Mouse (Mus musculus) limb, embryonic 14.5 days (tissue): ENCODE measurements around the gene 1700109H08Rik. TPM values are rescaled to one million over a fixed set of nuclear protein-coding genes. Genes with fewer than 3 reads are reported as not detected.
"Not testable (repeated sequence)": the region's sequence is repeated elsewhere in the genome, so short reads cannot be mapped to it uniquely, and the experiment has no call there.

Experiments used
- ATAC-seq: fragments of 200-750 bp; cut with Nextera tagmentation; 2 replicates; pipeline ENCODE4 v1.8.0; 2017; ENCODE audit warnings: low read depth, moderate number of reproducible peaks, moderate TSS enrichment; ENCODE audit not compliant: low FRiP score
- DNase-seq: peaks from one replicate; pipeline ENCODE4 v3.0.0-alpha.2; 2015; ENCODE audit warnings: low spot score
- H3K27ac ChIP-seq: fragments of 300-500 bp; sonication (generic); replicated peaks from 2 replicates; pipeline ENCODE4 v1.5.1; 2014; ENCODE audit warnings: low read depth, mild to moderate bottlenecking, low read length, moderate library complexity, mixed read lengths
- H3K27me3 ChIP-seq: fragments of 300-500 bp; sonication (generic); 2 replicates; pipeline ENCODE4 v1.6.1; 2014; ENCODE audit warnings: low read length, mixed read lengths; ENCODE audit not compliant: control insufficient read depth, insufficient read depth
- H3K36me3 ChIP-seq: fragments of 300-500 bp; sonication (generic); 2 replicates; pipeline ENCODE4 v1.6.1; 2014; ENCODE audit warnings: mild to moderate bottlenecking, low read length, moderate library complexity, mixed read lengths; ENCODE audit not compliant: control insufficient read depth, insufficient read depth
- H3K4me1 ChIP-seq: fragments of 300-500 bp; sonication (generic); 2 replicates; pipeline ENCODE4 v1.6.1; 2014; ENCODE audit warnings: antibody characterized with exemption, low read length, mixed read lengths; ENCODE audit not compliant: control insufficient read depth, insufficient read depth
- H3K4me2 ChIP-seq: fragments of 300-500 bp; sonication (generic); replicated peaks from 2 replicates; pipeline ENCODE4 v1.6.1; 2014; ENCODE audit warnings: low read depth, mild to moderate bottlenecking, low read length, moderate library complexity; ENCODE audit not compliant: severe bottlenecking
- H3K4me3 ChIP-seq: fragments of 300-500 bp; sonication (generic); replicated peaks from 2 replicates; pipeline ENCODE4 v1.5.1; 2014; ENCODE audit warnings: low read length
- H3K9ac ChIP-seq: fragments of 300-500 bp; sonication (generic); 2 replicates; pipeline ENCODE4 v1.6.1; 2014; ENCODE audit warnings: mild to moderate bottlenecking, low read depth, low read length, moderate library complexity; ENCODE audit not compliant: severe bottlenecking
- H3K9me3 ChIP-seq: fragments of 300-500 bp; sonication (generic); 2 replicates; pipeline ENCODE4 v1.6.1; 2016; ENCODE audit warnings: low read length; ENCODE audit not compliant: control insufficient read depth
- POLR2A ChIP-seq: fragments of 200-500 bp; IDR thresholded peaks from 2 replicates; pipeline ENCODE4 v1.8.0; 2012; ENCODE audit warnings: inconsistent platforms, mild to moderate bottlenecking, moderate library complexity, borderline replicate concordance; ENCODE audit not compliant: insufficient read depth, insufficient read length; ENCODE audit errors: extremely low read depth
- WGBS: fragments of 180-500 bp; shearing (Covaris S2); extraction: QIAGEN DNeasy Blood & Tissue Kit; methylation state at CpG from one replicate; pipeline ENCODE4 v1.1.7; 2014; 5-methylcytosine and 5-hydroxymethylcytosine counted together
- polyA plus RNA-seq, 2 experiments: library from polyadenylated mRNA; depleted of rRNA in 1 of 2; stranded (reverse) in 1 of 2; unstranded in 1 of 2; fragments of >200 nt; fragmentation: Nextera tagmentation in 1 of 2; extraction: Ambion mirVana in 1 of 2; gene quantifications; 2 replicates each; pipeline versions ENCODE4 v1.2.1 to v1.2.3; 2012 to 2014

The 1700109H08Rik gene
- polyA plus RNA-seq, 2 experiments: 2.9 to 5.3 TPM

- no peak for DNase-seq
- no peaks in the 10 kb centered on the region for H3K9me3 ChIP-seq
- WGBS: 97% methylated on average over 3 of the region's 3 CpGs
- ATAC-seq: no peak
- H3K27me3 ChIP-seq: no peaks in the 10 kb centered on the region
- no peak overlapping the region for H3K27ac ChIP-seq
- no peak overlapping the region for H3K9ac ChIP-seq
- H3K4me2 ChIP-seq: no peak overlapping the region
- H3K4me3 ChIP-seq: no peak overlapping the region
- peaks cover 6% of the 10 kb centered on the region for H3K4me1 ChIP-seq
- H3K36me3 ChIP-seq: peaks cover 10% of the 10 kb centered on the region; the same call in 1 of the 2 replicates
- no peak for TF ChIP-seq POLR2A
These were observed 29.4 kb downstream of the 1700109H08Rik start for GRCm38 (mm10) chr5:3600790-3601189.

DNA sequence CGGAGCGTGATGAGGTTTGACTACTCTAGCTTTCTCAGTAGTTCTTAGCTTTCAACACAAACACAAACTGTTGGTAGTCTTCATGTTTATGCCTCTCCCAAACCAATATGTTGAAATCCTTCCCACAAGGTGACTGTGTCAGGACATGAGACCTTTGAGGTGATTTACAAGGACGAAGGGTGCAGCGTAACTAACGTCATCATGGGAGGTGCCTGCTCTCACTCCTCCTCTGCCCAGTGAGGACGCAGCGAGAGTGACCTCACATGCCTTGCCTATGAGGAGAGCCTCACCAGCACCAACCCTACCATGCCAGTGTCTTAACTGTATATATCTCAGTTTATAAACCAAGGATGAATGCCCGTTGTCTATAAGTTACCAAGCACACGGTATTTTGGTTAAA lies 35.7 kb downstream of the 1700109H08Rik start:
- WGBS: 94% methylated on average over 9 of the region's 9 CpGs
- Histone ChIP-seq H3K4me3 (no peak overlapping the region), H3K9ac (no peak overlapping the region), H3K9me3 (no peaks in the 10 kb centered on the region), H3K4me1 (no peaks in the 10 kb centered on the region), H3K4me2 (no peak overlapping the region), H3K27ac (no peak overlapping the region), H3K36me3 (peaks cover 39% of the 10 kb centered on the region), H3K27me3 (no peaks in the 10 kb centered on the region)
- TF ChIP-seq POLR2A: no peak
- no peak for ATAC-seq
- DNase-seq: no peak

DNA sequence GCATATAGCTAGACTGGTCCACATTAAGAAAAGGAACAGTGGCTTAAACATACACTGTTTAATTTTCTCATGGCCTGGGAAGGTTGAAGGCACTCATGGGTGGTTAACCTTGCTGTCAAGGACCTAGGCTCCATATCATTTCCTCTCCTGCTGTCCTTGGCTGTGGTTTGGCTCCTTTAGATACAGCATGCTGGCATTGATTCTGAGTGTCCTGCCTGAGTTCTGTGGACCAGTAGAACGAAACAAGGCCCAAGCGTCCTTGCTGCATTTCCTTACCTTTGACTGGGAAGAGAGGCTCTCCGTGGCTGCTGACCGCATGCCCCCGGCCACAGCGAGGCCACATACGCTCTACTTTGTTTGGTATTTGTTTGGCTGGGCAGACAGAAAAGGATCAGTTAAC lies 37.9 kb downstream of the 1700109H08Rik start:
- Histone ChIP-seq H3K9ac (no peak overlapping the region), H3K27ac (no peak overlapping the region), H3K4me1 (no peaks in the 10 kb centered on the region), H3K27me3 (no peaks in the 10 kb centered on the region), H3K4me2 (no peak overlapping the region), H3K36me3 (peaks cover 43% of the 10 kb centered on the region), H3K4me3 (no peak overlapping the region), H3K9me3 (no peaks in the 10 kb centered on the region)
- no peak for TF ChIP-seq POLR2A
- WGBS: 95% methylated on average over 7 of the region's 7 CpGs
- ATAC-seq (no peak), DNase-seq (no peak)

DNA sequence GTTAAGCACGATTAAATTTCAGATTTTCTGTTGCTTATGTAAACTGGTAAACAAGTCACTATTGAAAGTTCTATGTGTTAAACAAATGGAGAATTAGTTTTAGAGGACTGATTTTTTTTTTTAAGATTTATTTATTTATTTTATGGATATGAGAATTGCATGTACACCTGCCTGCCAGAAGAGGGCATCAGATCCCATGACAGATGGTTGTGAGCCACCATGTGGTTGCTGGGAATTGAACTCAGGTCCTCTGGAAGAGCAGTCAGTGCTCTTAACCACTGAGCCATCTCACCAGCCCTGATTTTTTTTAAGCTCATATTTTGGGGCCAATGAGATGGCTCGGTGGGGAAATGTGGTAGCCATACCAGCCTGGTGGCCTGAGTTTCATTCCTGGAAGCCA lies 40.5 kb downstream of the 1700109H08Rik start:
- peaks cover 38% of the 10 kb centered on the region for H3K36me3 ChIP-seq
- not testable (repeated sequence) for H3K4me2 ChIP-seq, H3K4me3 ChIP-seq, ATAC-seq, H3K4me1 ChIP-seq, H3K9ac ChIP-seq, DNase-seq, H3K27ac ChIP-seq, H3K27me3 ChIP-seq, H3K9me3 ChIP-seq
- WGBS: 94% methylated on average over 2 of the region's 2 CpGs

DNA sequence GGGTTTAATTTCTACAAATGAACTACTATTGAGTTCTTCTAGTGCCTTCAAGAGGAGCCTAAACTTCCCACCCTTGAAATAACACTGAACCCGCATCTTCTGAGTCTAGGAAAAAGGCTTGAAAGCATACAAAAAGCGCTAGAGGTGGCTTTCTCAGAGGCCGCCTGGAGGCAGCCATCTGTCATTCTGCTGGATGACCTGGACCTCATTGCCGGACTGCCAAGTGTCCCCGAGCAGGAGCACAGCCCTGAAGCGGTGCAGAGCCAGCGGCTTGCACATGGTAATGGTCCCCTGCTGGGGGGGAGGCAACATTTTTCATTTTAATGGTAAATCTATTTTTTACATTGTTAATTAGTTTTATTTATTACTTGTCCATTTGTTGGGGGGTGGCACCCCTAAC lies 49.1 kb downstream of the 1700109H08Rik start:
- H3K36me3 ChIP-seq: peaks cover 37% of the 10 kb centered on the region
- no peak overlapping the region for H3K4me2 ChIP-seq
- ATAC-seq (no peak), DNase-seq (no peak)
- TF ChIP-seq POLR2A: no peak
- no peaks in the 10 kb centered on the region for H3K9me3 ChIP-seq
- H3K27me3 ChIP-seq: no peaks in the 10 kb centered on the region
- H3K4me3 ChIP-seq: no peak overlapping the region
- 80% methylated on average over 7 of the region's 7 CpGs for WGBS
- H3K27ac ChIP-seq: no peak overlapping the region
- H3K4me1 ChIP-seq: no peaks in the 10 kb centered on the region
- H3K9ac ChIP-seq: no peak overlapping the region

DNA sequence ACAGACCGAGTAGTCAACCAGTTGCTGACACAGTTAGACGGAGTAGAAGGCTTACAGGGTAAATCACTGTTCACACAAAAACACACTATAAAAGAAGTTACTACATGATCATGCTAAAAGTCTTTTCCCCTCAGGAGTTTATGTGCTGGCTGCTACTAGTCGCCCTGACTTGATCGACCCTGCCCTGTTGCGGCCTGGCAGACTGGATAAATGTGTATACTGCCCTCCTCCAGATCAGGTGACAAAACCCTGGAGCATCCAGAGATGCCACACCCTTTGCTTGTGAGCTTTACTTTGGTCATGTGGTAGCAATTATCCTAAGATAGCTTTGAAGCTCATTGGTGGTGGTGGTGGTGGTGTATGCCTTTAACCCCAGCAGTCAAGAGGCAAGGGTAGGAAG lies 58.7 kb downstream of the 1700109H08Rik start:
- TF ChIP-seq POLR2A: no peak
- ATAC-seq: no peak
- no peak overlapping the region for H3K9ac ChIP-seq

More for the DNA sequence above, 58.7 kb downstream of the 1700109H08Rik start:
- Histone ChIP-seq H3K4me2 (no peak overlapping the region), H3K36me3 (peaks cover 26% of the 10 kb centered on the region), H3K4me3 (no peak overlapping the region), H3K27me3 (no peaks in the 10 kb centered on the region), H3K4me1 (peaks cover 4% of the 10 kb centered on the region; the same call in 1 of the 2 replicates), H3K27ac (no peak overlapping the region), H3K9me3 (no peaks in the 10 kb centered on the region)
- DNase-seq: no peak
- WGBS: 88% methylated on average over 5 of the region's 5 CpGs
